ENCODE assay signal across 23 mouse cellular contexts in genomic region chr14:29433076-29433714, GRCm38 (mm10).
A peak's percentile ranks its signal among the peaks of the same experiment; 100 is the strongest.
DNase-seq lines count a peak whose midpoint lies in the region; ATAC-seq lines count a peak whose summit lies in the region.
"Had no signal": no experiment of that assay in that cellular context is flagged by ENCODE, and none has a peak within 500 bp of the region (broad histone marks: within the 10 kb centered on the region; RNA-seq: fewer than 3 reads in every experiment).

No protein-coding gene starts in this region.

- no peak overlapping the region for H3K4me2 ChIP-seq in hindbrain, embryonic 14.5 days (replicated peaks)
- no peak overlapping the region for H3K4me2 ChIP-seq in hindbrain, embryonic 11.5 days (replicated peaks; ENCODE audit: low read depth, low read length)
- H3K4me2 ChIP-seq in intestine, embryonic 16.5 days (ENCODE audit: low read depth, low read length), result no peak overlapping the region
- H3K4me2 ChIP-seq: heart, embryonic 11.5 days; limb, embryonic 15.5 days; liver, embryonic 15.5 days; lung, embryonic 15.5 days; stomach, embryonic 15.5 days had no signal

- DNase-seq in cerebellum, adult 9-10 months, result peak; percentile 16
- no peak for DNase-seq in cerebellum, adult 8-10 months
- DNase-seq in hindbrain, embryonic 14.5 days (ENCODE audit: low spot score), result no peak
- DNase-seq in hindbrain, embryonic 11.5 days (ENCODE audit: low spot score), result no peak
- peak; percentile 71 for DNase-seq in R1 (ENCODE audit: low read depth, low spot score)
- DNase-seq: B cell, adult 2 months; cerebellum, adult 9-11 months; gastrocnemius, adult 2 months; kidney, adult 8-10 months; kidney, postnatal 10 days; left cerebral cortex, postnatal 4 days; lung, postnatal 4 days; right cerebral cortex, adult 18-20 months; right cerebral cortex, postnatal 4 days; thymus, postnatal 25 days had no signal

- H3K27ac ChIP-seq in hindbrain, embryonic 14.5 days, result 0 out of 2 replicates have a peak overlapping the region, but pooled peaks have one; percentile 5
- H3K27ac ChIP-seq in hindbrain, embryonic 11.5 days (ENCODE audit: low read depth, low read length), result no peak overlapping the region
- H3K27ac ChIP-seq in intestine, embryonic 16.5 days (ENCODE audit: low read length), result no peak overlapping the region
- H3K27ac ChIP-seq: embryonic facial prominence, embryonic 10.5 days; gastrocnemius, adult 2 months; limb, embryonic 15.5 days; liver, embryonic 15.5 days; lung, embryonic 15.5 days; stomach, embryonic 15.5 days had no signal

- no peak overlapping the region for H3K4me3 ChIP-seq in hindbrain, embryonic 14.5 days (replicated peaks; ENCODE audit: low read length)
- H3K4me3 ChIP-seq in hindbrain, embryonic 11.5 days (ENCODE audit: low read depth, low read length), result no peak overlapping the region
- H3K4me3 ChIP-seq in intestine, embryonic 16.5 days (ENCODE audit: low read length), result no peak overlapping the region
- H3K4me3 ChIP-seq: embryonic facial prominence, embryonic 10.5 days; gastrocnemius, adult 2 months; limb, embryonic 15.5 days; liver, embryonic 15.5 days; lung, embryonic 15.5 days; stomach, embryonic 15.5 days had no signal

- H3K9ac ChIP-seq in hindbrain, embryonic 14.5 days, result no peak overlapping the region
- no peak overlapping the region for H3K9ac ChIP-seq in hindbrain, embryonic 11.5 days (ENCODE audit: low read depth, low read length)
- H3K9ac ChIP-seq in intestine, embryonic 16.5 days (ENCODE audit: low read depth, low read length), result no peak overlapping the region
- H3K9ac ChIP-seq: limb, embryonic 15.5 days; liver, embryonic 15.5 days; lung, embryonic 15.5 days; stomach, embryonic 15.5 days had no signal

- no peaks in the 10 kb centered on the region for H3K9me3 ChIP-seq in hindbrain, embryonic 14.5 days (ENCODE audit: control insufficient read depth, low read length)
- no peaks in the 10 kb centered on the region for H3K9me3 ChIP-seq in hindbrain, embryonic 11.5 days (ENCODE audit: control insufficient read depth, low read length)
- H3K9me3 ChIP-seq in intestine, embryonic 16.5 days (ENCODE audit: control insufficient read depth, low read length), result no peaks in the 10 kb centered on the region
- H3K9me3 ChIP-seq: embryonic facial prominence, embryonic 10.5 days; limb, embryonic 15.5 days; liver, embryonic 15.5 days; lung, embryonic 15.5 days; stomach, embryonic 15.5 days had no signal

- H3K4me1 ChIP-seq in hindbrain, embryonic 14.5 days (replicated peaks; ENCODE audit: control insufficient read depth, insufficient read depth, low read length), result peaks cover 6% of the 10 kb centered on the region; the same call in 1 of the 2 replicates
- H3K4me1 ChIP-seq in hindbrain, embryonic 11.5 days (replicated peaks; ENCODE audit: control insufficient read depth, insufficient read depth, low read length), result no peaks in the 10 kb centered on the region
- no peaks in the 10 kb centered on the region for H3K4me1 ChIP-seq in intestine, embryonic 16.5 days (ENCODE audit: control insufficient read depth, insufficient read depth, low read length)
- H3K4me1 ChIP-seq: limb, embryonic 15.5 days; liver, embryonic 15.5 days; lung, embryonic 15.5 days; stomach, embryonic 15.5 days had no signal

- no peaks in the 10 kb centered on the region for H3K36me3 ChIP-seq in hindbrain, embryonic 14.5 days (replicated peaks; ENCODE audit: control insufficient read depth, insufficient read depth)
- no peaks in the 10 kb centered on the region for H3K36me3 ChIP-seq in hindbrain, embryonic 11.5 days (ENCODE audit: control insufficient read depth, insufficient read depth, low read length)
- no peaks in the 10 kb centered on the region for H3K36me3 ChIP-seq in intestine, embryonic 16.5 days (ENCODE audit: control insufficient read depth, insufficient read depth, low read length)
- H3K36me3 ChIP-seq: embryonic facial prominence, embryonic 10.5 days; limb, embryonic 15.5 days; liver, embryonic 15.5 days; lung, embryonic 15.5 days; stomach, embryonic 15.5 days had no signal

- no peak for ATAC-seq in hindbrain, embryonic 14.5 days (ENCODE audit: low FRiP score)
- ATAC-seq in hindbrain, embryonic 11.5 days (ENCODE audit: low FRiP score), result no peak
- no peak for ATAC-seq in intestine, embryonic 16.5 days
- ATAC-seq in megakaryocyte-erythroid progenitor cell, adult 5-6 weeks (replicated peaks; ENCODE audit: low FRiP score, low TSS enrichment, poor library complexity, severe bottlenecking), result no peak

- 65% methylated on average over 5 of the region's 5 CpGs for WGBS in hindbrain, embryonic 14.5 days
- 58% methylated on average over 5 of the region's 5 CpGs for WGBS in hindbrain, embryonic 11.5 days
- WGBS in intestine, embryonic 16.5 days, result 49% methylated on average over 5 of the region's 5 CpGs

- H3K27me3 ChIP-seq in hindbrain, embryonic 14.5 days (ENCODE audit: control insufficient read depth, insufficient read depth, low read length), result no peaks in the 10 kb centered on the region
- H3K27me3 ChIP-seq in hindbrain, embryonic 11.5 days (ENCODE audit: control insufficient read depth, insufficient read depth, low read length), result no peaks in the 10 kb centered on the region
- no peaks in the 10 kb centered on the region for H3K27me3 ChIP-seq in intestine, embryonic 16.5 days (replicated peaks; ENCODE audit: control insufficient read depth, insufficient read depth, low read length)
- H3K27me3 ChIP-seq: limb, embryonic 15.5 days; liver, embryonic 15.5 days; lung, embryonic 15.5 days; stomach, embryonic 15.5 days had no signal

Comparison
In these comparisons a context has a peak if more than half of its experiments do, and no peak if none do; other contexts are left out.
1. DNase-seq: peak in cerebellum, adult 9-10 months (single experiment) and R1 (single experiment); none in cerebellum, adult 8-10 months (single experiment), hindbrain, embryonic 14.5 days (single experiment) and hindbrain, embryonic 11.5 days (single experiment).